Mouse (Mus musculus): ENCODE measurements around the gene Mki67.
A peak's percentile ranks its signal among the peaks of the same experiment; 100 is the strongest.

Gene Mki67

DNA sequence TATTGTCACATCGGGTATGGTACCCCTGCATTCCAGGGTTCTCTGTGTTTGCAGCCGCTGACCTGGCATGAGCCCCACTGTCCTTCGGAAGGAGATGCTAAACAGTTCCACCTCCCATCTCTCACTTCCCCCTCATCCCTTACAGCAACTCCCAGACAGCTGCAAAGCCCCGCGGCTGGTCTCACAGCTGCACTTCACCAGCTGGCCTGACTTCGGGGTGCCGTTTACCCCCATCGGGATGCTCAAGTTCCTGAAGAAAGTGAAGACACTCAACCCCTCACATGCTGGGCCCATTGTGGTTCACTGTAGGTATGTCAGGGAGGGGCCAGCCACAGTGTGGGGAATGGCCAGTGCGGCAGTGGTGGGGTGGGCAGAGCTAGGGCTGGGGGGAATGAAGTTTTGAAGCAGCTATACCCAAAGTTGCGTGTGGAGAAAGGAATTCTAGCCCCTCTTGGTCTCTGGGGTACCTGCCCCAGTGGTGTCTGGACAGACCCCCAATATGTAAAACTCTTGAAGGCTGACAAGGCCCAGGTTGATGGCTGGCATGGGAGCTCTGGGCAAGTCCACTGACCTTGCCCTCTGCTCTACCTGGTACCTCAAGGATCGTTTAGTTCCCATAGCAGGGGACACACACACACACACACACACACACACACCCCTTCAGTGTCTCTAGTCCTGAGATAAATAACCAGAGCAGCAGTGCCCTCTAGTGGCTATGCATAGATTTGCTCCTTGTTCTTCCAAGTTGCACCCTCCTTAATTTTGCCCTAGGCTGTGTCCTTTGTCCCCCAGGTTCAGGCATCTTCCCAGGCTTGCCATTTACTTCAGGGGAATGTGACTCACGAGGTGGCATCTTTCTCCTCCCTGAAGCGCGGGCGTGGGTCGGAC, 47.1 kb downstream of the Mki67 start:
- peak; percentile 61 for DNase-seq (ENCODE audit: extremely low spot score, low spot score)

DNA sequence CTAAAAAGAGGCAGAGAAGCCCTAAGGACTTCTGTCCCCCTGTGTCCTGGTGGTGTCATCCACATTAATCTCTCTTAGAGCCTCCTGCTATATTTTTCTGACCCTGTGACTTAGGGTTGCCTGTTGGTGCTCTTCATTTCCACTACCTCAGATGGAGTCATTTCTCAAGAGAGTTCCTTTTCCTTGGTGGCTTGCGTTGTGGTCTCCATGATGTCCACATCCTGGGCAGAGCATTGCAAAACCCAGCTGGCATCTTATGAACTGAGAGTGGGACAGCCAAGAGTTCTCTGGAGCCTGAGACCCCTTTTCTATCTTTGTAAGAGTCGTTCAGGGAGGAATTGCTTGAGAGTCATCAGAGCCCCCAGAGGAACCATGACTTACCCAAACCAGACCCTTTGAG, 49.8 kb downstream of the Mki67 start:
- DNase-seq (ENCODE audit: extremely low spot score, low spot score): no peak

DNA sequence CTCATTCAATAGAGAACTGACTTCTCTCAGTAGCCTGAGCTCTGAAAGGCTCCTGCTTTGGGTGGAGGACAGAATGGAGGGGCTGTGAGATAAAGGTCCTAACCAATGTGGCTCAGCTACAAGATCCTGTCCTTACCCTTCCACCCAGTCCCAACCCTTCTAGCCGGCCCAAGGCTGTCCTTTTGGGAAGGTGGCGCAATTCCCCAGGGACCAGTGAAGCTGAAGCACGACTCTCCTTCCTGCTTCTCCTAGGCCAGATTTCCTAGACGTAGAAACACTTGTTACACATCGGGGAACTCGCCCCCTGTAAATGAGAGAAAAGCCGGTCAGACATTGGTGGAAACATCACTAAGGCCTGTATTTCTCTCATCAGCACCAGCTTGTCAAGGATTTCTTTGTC, 52.0 kb downstream of the Mki67 start:
- no peak for DNase-seq (ENCODE audit: extremely low spot score, low spot score)

DNA sequence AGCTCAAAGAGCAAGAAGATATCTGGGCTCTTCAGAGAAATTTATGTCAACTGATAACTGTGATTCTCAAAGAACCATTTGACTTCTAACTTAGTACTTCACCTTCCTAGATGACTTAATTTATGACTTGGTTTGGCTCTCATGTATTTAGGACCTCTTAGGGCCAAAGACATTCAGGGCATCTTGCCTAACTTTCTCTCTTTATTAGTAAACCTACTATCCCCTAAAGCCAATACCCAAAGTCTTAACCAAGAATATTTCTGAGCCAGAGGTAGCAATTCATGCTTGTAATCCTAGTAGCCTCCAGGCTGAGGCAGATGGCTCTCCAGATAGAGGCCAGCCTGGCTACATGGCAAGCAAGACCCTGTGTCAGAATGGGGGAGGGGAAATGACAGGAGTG, 55.8 kb downstream of the Mki67 start:
- DNase-seq (ENCODE audit: extremely low spot score, low spot score): no peak

DNA sequence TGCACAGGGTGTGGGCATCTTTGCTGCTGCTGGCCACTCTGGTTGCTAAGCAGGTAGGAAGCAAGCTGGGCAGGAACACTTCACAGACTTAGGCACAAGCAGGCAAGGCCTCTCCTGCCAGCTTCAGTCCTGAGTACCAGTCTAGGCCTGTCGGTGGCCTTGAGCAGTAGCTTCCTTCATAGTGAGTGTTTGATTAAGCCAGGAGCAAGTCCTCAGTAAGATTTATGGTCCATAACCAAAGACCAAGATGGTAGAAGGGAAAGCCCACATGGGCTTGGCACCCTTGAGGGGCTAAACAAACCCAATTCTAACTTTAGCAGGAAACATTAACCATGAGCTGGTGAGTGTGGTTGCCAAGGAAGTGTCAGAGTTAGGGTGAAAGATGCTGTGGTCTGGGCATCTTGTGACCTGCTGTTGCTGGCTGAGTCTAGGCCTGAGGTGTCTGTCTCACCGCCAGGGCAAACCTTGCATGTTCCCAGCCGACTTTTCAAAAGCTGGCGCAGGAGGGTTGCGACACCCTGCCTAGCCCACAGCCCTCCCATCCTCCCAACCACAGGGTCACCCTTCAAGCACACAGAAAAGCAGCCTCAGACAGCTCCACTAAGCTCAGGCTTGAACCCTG, 56.7 kb downstream of the Mki67 start:
- DNase-seq (ENCODE audit: extremely low spot score, low spot score): no peak

DNA sequence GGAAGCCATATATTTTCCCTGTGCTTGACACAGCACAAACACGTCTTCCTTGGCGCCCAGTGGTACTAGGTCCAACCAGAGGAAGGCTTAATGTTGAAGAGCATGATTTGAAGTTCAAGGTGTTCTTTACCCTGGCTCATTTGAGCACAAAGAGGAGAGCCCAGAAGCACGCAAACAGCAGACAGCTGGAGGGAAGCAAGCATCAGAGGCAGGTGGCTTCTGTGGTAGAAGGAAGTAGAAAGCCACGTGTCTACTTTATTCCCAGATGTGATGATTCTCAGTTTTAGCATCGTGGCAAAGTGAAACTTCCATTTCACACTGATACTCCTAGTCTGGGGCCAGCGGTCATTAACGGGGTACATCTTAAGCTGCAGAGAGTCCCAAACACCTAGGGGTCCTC, 58.0 kb downstream of the Mki67 start:
- DNase-seq (ENCODE audit: extremely low spot score, low spot score): no peak

DNA sequence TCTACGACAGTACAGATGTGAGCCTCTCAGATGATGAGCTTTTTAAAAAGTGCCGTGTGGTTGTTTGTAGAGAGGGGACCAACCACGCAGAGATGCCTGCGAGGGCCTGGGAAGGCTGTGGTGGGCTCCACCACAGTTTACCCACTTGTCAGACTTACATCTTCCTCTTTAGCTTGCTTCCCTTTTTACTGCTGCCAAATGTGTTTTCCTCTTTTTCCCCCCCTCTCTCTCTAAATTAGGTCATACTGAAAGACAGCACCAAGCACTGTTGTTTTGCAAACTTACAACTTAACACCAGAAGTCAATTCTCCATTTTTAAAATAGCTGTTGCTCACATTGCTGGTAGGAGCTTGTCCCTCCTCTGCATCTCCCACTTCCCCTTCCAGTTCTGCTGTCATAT, 61.0 kb downstream of the Mki67 start:
- DNase-seq (ENCODE audit: extremely low spot score, low spot score): no peak

DNA sequence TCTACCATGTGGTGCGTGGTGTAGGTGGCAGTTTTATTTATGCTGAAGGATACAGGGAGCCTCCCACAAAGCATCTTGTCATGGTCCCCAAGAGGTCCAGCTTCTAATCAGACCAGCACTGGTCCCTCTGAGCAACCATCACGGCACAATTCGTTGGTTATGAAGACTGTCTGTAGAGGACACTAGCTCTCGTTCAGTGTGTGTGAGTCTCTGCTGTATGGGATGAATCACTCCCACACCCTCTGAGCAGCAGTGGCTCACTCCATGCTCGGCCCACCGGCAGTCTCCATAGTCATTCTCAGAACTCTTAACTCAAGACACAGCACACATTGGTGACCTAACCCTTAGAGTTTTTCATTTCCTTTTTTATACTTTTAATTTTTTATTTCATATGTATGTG, 61.9 kb downstream of the Mki67 start:
- DNase-seq (ENCODE audit: extremely low spot score, low spot score): no peak

DNA sequence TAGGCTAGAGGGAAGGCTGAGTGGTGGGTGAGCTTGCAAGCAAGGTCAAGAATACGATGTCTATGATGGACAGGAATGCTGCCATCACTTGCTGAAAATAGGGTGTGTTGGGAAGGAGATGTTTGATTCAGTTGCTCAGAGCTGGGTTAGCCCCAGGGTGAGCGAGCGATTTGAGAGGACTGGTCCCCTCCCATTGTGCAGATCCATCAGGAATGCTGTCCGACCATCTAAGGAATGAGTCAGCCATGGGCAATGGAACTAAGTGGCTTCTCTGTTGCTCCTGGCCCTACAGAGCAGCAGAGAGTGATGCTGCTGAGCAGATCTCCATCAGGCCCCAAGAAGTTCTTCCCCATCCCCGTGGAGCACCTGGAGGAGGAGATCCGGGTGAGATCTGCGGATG, 62.6 kb downstream of the Mki67 start:
- DNase-seq (ENCODE audit: extremely low spot score, low spot score): no peak

DNA sequence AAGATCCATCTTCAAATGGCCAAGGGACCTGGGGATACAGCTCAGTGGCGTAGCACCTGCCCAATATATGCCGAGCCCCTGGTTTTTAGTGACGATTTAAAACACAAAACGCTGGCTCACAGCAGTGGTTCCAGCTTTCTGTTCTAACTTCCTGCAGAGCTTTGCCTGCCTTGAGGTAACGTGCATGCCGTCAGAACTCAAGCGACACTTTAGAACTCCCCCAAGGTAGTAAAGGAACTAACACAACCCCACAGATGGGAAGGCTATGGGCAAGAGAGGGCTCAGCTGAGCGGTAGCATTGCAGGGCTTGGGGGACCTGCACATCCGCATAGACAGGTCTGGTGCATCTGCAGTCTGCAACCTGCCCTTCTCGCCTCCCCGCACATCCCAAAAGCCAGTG, 63.4 kb downstream of the Mki67 start:
- DNase-seq (ENCODE audit: extremely low spot score, low spot score): no peak

DNA sequence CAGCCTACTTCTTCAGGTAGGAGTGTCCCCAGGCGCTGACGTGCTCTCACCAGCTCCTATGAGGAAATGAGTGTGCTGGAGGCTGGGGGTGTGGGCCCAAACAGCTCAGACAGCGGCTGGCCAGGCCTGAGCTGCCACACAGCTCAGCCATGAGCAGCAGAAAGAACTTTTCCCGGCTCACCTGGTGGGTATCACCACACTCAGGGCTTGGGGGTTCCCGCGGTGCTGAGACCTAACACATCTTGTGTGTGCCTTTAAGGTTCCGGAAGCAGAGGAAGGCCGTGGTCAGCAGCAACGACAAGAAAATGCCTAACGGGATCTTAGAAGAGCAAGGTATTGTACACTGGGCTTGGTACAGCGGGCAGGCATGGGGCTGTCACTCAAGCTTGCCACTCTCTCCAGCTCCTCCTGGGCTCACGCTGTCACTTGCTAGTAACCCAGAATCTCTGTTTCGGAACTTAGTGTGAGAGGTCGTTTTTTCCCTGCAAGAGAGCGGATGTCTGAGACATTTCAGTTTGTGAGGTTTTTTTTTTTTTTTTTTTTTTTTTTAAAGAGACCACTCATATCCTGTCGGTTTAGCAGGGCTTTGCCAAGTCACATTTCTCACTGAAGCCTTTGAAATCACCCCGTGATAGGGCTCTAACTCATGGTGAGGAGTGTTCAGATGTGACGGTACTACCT, 64.2 kb downstream of the Mki67 start:
- no peak for DNase-seq (ENCODE audit: extremely low spot score, low spot score)

DNA sequence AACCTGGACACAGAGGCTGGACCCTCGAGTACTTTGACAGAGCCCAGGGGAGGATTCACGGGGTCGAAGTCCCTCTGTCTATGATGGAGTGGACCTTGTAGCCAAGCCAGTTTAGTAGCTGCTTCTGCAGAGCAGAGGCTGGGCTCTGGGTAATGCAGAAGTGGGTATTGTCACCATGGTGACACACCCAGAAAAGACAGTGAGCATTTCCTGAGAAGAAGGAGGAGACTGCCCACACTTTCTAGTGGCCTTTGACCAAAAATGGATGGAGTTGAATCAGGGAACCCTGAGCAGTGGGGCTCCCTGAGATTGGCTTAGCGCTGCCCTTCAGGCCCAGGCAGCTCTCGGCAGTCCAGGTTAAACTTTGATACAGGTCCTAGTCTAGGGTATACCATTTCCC, 66.1 kb downstream of the Mki67 start:
- DNase-seq (ENCODE audit: extremely low spot score, low spot score): no peak

DNA sequence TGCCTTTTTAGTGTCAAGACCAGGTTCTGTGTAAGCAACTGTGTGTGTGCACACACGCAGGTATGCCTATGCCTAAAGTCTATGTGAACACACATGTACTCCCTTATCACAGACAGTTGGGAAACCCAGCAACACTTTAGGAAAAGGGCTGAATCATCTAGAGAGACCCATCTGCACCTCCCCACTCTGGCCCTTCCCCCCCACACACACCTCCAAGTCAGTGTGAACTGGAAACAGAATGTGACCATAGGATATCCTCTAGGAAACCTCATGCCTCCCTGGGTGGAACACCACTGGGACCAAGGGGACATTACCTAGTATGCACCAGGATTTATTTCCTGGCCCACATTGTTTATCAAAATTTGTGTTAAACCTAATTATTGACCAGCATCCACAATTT, 66.9 kb downstream of the Mki67 start:
- DNase-seq (ENCODE audit: extremely low spot score, low spot score): no peak

DNA sequence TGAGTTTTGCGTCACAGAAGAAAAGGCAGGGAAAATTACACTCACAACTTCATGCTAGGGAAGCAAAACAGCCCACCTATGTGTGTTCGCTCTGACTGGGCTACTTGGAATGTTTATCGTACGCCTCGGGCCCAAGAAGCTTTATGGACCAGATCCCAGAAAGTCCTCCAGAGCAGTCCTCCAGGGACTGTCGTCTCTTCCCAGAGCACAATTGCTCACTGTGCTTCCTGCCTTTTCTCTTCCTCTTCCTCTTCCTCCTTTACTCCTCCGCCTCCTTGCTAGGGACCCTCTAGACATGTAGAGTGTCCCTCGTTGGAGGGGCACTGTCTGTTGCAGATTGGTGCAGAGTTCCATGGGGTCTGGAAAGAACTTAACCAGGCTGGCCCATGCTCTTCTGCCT, 67.3 kb downstream of the Mki67 start:
- DNase-seq (ENCODE audit: extremely low spot score, low spot score): no peak

DNA sequence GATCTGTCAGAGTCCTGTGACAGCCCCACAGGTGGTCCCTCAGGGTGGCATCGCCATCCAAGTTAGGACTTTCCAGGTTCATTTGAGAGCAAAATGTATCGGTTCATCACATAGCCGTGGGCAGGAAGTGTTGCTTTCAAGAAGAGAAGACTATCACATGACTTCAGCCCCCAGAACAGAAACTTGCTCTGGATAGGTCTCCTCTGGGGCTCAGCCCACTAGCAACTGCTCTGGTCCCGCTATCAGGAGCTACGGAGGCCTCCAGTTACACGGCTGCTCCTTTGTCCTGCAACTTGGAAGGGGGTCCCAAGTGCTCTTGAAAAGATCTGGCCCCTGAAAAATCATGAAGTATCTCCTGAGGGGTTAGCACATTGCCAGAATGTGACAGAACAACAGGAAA, 69.2 kb downstream of the Mki67 start:
- DNase-seq (ENCODE audit: extremely low spot score, low spot score): no peak

DNA sequence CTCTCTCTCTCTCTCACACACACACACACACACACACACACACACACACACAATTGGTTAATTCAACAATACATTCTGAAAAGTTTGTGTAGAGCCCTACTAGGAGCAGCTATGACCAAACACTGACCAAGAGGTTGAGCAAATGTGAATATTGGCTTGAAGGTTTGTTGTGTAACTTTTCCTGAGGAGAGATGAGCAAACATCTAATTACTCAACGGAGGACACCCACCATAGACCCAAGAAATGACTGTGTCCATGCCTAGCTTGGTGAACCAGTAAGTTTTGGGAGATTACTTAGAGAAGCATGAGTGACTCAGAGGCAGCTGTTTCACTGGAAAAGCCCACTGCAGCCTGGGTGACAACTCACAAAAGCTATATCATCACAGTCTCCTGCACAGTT, 71.7 kb downstream of the Mki67 start:
- DNase-seq (ENCODE audit: extremely low spot score, low spot score): no peak

DNA sequence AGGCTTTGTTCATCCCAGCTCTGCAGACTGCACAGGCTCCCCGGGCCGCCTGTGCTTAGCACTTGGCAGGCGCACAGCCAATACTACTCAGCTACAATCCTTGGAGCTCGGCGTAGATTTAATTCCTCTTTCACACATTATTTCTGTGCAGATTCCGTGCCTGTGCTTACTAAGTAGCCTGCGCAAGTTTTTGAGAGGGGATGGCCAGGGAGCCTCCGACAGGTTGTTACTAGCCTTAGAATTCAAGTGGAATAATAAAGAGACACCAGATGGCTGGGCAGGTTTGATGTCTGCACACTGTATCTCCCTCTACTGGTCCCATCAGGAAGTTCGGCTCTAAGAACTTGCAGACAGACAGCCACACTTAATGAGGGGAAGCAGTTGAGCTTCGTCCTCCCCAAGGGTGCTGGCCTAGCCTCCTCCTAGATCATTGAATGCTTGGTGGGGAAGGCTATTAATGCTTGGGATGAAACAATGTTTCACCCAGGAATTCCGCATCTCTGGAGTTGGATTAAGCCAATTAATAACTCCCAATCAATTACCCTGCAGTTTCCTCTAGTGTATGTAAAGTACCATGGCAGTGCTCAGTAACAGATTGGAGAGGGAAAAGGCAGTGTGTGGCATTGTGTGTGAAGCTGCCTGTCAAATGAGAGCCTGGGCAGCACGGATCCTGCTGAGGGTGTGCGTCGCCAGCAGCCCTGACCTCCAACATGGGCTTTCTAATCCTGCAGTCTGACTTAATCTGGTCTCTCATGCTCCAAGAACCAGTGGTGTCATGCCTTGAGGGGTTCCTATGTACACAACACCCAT, 74.3 kb downstream of the Mki67 start:
- no peak for DNase-seq (ENCODE audit: extremely low spot score, low spot score)
